Mouse (Mus musculus): ENCODE results near the gene Stx18. TPM values are rescaled to one million over a fixed set of nuclear protein-coding genes. Genes with fewer than 3 reads are reported as not detected.

Stx18 gene
- polyA plus RNA-seq, 1 experiment from 2014 or later, result 47.6 TPM

DNA sequence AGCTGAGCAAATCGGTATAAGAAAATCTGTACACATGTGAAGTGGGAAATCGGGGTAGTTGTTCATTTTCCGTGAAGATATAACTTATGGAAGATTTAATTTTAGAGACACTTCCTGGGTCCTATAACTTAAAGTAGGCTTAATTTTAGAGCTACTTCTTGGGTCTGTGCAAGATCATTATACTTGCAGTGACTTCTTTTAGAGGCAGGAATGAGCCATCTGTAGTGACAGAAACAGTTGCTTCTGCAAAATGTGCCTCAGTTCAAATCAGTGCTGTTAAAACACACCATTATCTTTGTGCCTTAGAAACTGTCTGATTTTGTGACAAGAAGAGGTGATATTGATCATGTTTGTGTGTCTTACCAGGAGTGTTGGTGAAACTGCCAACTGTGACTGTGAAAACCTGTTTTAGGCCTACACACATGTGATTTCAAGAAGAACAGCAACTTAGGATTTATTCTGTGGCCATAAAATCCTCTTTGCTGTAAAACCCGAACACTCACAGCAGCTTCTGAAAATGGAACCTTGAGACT, 25.6 kb downstream of the Stx18 start:
- WGBS, result 89% methylated on average over 4 of the region's 4 CpGs
- no peak overlapping the region for H3K27ac ChIP-seq (ENCODE audit: low read length)
- H3K9me3 ChIP-seq (ENCODE audit: control insufficient read depth, low read depth, low read length), result no peaks in the 10 kb centered on the region
- H3K4me1 ChIP-seq (ENCODE audit: control insufficient read depth, insufficient read depth, low read length), result no peaks in the 10 kb centered on the region
- no peaks in the 10 kb centered on the region for H3K36me3 ChIP-seq (ENCODE audit: control insufficient read depth, insufficient read depth, low read length)
- no peak overlapping the region for H3K4me3 ChIP-seq (ENCODE audit: low read depth, low read length)
- H3K27me3 ChIP-seq (ENCODE audit: control insufficient read depth, insufficient read depth, low read length), result no peaks in the 10 kb centered on the region
- H3K4me2 ChIP-seq (replicated peaks; ENCODE audit: low read depth, low read length), result no peak overlapping the region
- no peak overlapping the region for H3K9ac ChIP-seq (replicated peaks; ENCODE audit: low read depth, low read length)
- ATAC-seq (ENCODE audit: insufficient number of reproducible peaks, insufficient read depth, low FRiP score, low read depth), result no peak

DNA sequence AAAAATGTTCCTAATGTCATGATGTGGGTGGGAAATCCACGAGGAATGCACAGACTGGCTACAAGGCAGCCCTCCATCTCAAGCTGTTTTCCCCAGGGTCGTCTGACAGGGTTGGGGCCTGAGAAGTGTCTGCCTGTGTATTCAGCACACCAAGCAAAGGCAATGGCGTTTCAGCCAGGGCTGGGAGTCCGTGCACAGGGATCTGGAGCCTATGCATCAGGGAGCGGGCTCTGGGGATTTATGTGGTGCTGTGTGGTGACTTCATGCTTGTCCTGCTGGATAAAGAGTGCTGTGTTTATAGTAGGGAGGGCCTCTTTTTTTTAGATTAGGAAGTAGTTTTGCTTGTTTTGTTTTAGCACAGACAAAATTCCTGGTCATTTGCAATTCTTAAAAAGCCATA, 26.2 kb downstream of the Stx18 start:
- no peak overlapping the region for H3K4me3 ChIP-seq (ENCODE audit: low read depth, low read length)
- 41% methylated on average over 5 of the region's 5 CpGs for WGBS
- no peaks in the 10 kb centered on the region for H3K36me3 ChIP-seq (ENCODE audit: control insufficient read depth, insufficient read depth, low read length)
- no peak for ATAC-seq (ENCODE audit: insufficient number of reproducible peaks, insufficient read depth, low FRiP score, low read depth)
- no peak overlapping the region for H3K9ac ChIP-seq (replicated peaks; ENCODE audit: low read depth, low read length)
- no peaks in the 10 kb centered on the region for H3K9me3 ChIP-seq (ENCODE audit: control insufficient read depth, low read depth, low read length)
- no peak overlapping the region for H3K27ac ChIP-seq (ENCODE audit: low read length)
- H3K4me2 ChIP-seq (replicated peaks; ENCODE audit: low read depth, low read length), result no peak overlapping the region
- H3K27me3 ChIP-seq (ENCODE audit: control insufficient read depth, insufficient read depth, low read length), result no peaks in the 10 kb centered on the region
- no peaks in the 10 kb centered on the region for H3K4me1 ChIP-seq (ENCODE audit: control insufficient read depth, insufficient read depth, low read length)

DNA sequence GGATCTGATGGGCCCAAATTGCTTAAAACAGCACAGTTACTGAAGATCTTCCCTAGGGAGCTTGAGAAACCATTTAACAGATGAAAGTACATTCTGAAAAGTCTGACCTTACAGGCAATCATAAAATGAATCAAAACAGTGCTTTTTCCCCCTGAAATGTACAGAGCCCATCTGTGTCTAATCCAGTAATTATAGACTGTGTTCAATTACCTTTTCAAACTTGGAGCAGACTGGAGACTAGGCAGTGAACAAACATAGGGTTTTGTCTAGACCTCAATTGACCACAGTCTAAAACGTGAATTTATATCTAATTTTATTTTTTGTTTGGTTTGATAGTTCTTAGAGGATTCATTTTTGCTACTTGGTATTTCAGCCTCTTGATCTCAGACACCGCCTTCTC, 26.9 kb downstream of the Stx18 start:
- Histone ChIP-seq H3K4me3 (ENCODE audit: low read depth, low read length) (no peak overlapping the region), H3K4me2 (replicated peaks; ENCODE audit: low read depth, low read length) (no peak overlapping the region), H3K9me3 (ENCODE audit: control insufficient read depth, low read depth, low read length) (no peaks in the 10 kb centered on the region), H3K36me3 (ENCODE audit: control insufficient read depth, insufficient read depth, low read length) (no peaks in the 10 kb centered on the region), H3K9ac (replicated peaks; ENCODE audit: low read depth, low read length) (no peak overlapping the region), H3K27me3 (ENCODE audit: control insufficient read depth, insufficient read depth, low read length) (no peaks in the 10 kb centered on the region), H3K27ac (ENCODE audit: low read length) (no peak overlapping the region), H3K4me1 (ENCODE audit: control insufficient read depth, insufficient read depth, low read length) (no peaks in the 10 kb centered on the region)
- no peak for ATAC-seq (ENCODE audit: insufficient number of reproducible peaks, insufficient read depth, low FRiP score, low read depth)
- 67% methylated on average over 2 of the region's 2 CpGs for WGBS

DNA sequence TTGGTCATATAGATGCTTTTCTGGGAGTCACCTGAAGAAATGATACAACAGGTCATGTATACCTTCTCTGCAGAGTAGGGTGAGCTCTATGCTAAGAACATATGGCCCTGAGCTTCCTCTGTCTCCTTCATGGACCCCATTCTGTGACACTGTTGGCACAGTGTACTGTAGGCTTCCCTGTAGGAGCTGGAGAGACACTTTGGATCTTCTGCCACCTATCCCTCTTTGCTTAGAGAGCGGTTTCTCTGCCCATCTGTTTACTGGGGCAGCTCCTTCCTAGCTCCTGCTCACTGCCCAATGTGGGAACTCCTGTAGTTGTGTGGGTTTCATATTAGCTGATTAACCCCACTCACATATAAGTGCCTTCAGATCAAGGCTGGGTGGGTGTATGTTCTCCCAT, 28.1 kb downstream of the Stx18 start:
- H3K4me1 ChIP-seq (ENCODE audit: control insufficient read depth, insufficient read depth, low read length), result no peaks in the 10 kb centered on the region
- H3K4me3 ChIP-seq (ENCODE audit: low read depth, low read length), result no peak overlapping the region
- H3K27me3 ChIP-seq (ENCODE audit: control insufficient read depth, insufficient read depth, low read length), result no peaks in the 10 kb centered on the region
- H3K36me3 ChIP-seq (ENCODE audit: control insufficient read depth, insufficient read depth, low read length), result no peaks in the 10 kb centered on the region
- H3K9me3 ChIP-seq (ENCODE audit: control insufficient read depth, low read depth, low read length), result no peaks in the 10 kb centered on the region
- H3K4me2 ChIP-seq (replicated peaks; ENCODE audit: low read depth, low read length), result no peak overlapping the region
- no peak overlapping the region for H3K27ac ChIP-seq (ENCODE audit: low read length)
- H3K9ac ChIP-seq (replicated peaks; ENCODE audit: low read depth, low read length), result no peak overlapping the region
- 87% methylated on average over 1 of the region's 1 CpGs for WGBS
- no peak for ATAC-seq (ENCODE audit: insufficient number of reproducible peaks, insufficient read depth, low FRiP score, low read depth)

DNA sequence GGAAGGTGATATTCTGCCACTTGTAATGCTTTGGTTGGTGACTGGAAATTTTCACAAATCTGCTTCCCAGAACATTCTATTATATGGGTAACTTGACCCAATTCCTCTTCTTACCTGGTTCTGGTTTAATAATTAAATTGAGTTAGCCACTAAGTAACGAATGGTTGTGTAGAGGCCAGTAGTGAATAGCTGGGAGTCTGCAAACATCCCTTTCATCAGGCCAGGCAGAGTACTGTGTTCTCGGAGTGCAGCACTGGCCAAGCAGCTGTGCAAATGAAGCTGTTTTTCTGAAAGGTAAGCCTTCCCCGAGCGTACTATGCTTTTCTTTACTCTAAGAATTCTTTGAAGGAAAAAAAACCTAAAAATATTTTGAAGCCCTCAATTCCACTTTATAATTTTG, 37.8 kb downstream of the Stx18 start:
- Histone ChIP-seq H3K9me3 (ENCODE audit: control insufficient read depth, low read depth, low read length) (no peaks in the 10 kb centered on the region), H3K4me3 (ENCODE audit: low read depth, low read length) (no peak overlapping the region), H3K36me3 (ENCODE audit: control insufficient read depth, insufficient read depth, low read length) (no peaks in the 10 kb centered on the region), H3K27me3 (ENCODE audit: control insufficient read depth, insufficient read depth, low read length) (no peaks in the 10 kb centered on the region), H3K4me2 (replicated peaks; ENCODE audit: low read depth, low read length) (no peak overlapping the region), H3K27ac (ENCODE audit: low read length) (no peak overlapping the region), H3K9ac (replicated peaks; ENCODE audit: low read depth, low read length) (no peak overlapping the region), H3K4me1 (ENCODE audit: control insufficient read depth, insufficient read depth, low read length) (no peaks in the 10 kb centered on the region)
- no peak for ATAC-seq (ENCODE audit: insufficient number of reproducible peaks, insufficient read depth, low FRiP score, low read depth)
- WGBS, result 70% methylated on average over 4 of the region's 4 CpGs

DNA sequence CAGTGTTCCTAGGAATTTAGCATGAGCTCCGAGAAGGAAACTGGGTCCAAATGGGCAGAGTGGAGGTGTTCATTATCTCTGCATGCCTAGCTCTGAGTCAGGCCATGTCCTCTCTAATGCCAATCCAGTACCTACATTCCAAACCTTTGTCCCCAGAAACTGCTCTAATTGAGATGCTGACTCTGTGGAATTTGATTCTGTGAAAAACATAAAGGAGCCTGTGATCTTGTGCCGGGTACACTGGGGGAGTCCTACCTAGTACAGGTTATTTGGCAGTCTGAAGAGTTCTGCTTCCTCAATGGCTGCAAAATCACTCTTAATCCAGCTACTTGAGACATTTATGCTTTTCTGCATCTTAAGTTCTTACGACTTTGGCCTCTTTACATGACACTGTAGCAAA, 40.0 kb downstream of the Stx18 start:
- Histone ChIP-seq H3K4me1 (ENCODE audit: control insufficient read depth, insufficient read depth, low read length) (peaks cover 3% of the 10 kb centered on the region; the same call in 1 of the 2 replicates), H3K27ac (ENCODE audit: low read length) (no peak overlapping the region), H3K27me3 (ENCODE audit: control insufficient read depth, insufficient read depth, low read length) (no peaks in the 10 kb centered on the region), H3K9me3 (ENCODE audit: control insufficient read depth, low read depth, low read length) (no peaks in the 10 kb centered on the region), H3K9ac (replicated peaks; ENCODE audit: low read depth, low read length) (no peak overlapping the region), H3K4me2 (replicated peaks; ENCODE audit: low read depth, low read length) (no peak overlapping the region), H3K36me3 (ENCODE audit: control insufficient read depth, insufficient read depth, low read length) (no peaks in the 10 kb centered on the region), H3K4me3 (ENCODE audit: low read depth, low read length) (no peak overlapping the region)
- ATAC-seq (ENCODE audit: insufficient number of reproducible peaks, insufficient read depth, low FRiP score, low read depth), result no peak
- 78% methylated on average over 3 of the region's 3 CpGs for WGBS

DNA sequence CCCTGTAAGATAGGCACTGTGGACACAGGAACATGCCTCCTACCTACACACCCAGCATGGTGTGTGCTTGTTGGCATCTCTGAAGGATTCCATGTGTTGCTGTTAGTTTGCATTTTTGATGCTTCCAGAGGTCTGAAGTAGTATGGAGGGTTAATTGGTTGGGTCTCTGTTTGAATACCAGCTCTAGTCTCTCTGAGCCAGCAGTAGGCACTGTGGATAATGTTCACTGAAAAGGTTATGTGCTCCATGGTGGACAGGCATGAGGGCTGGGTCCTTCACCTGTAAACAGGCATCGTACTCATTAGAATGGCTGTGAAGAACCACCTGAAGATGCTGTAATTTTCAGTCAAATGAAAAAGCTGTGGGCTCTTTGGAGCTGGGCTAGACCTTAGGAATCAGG, 41.9 kb downstream of the Stx18 start:
- ATAC-seq (ENCODE audit: insufficient number of reproducible peaks, insufficient read depth, low FRiP score, low read depth), result no peak
- Histone ChIP-seq H3K27me3 (ENCODE audit: control insufficient read depth, insufficient read depth, low read length) (no peaks in the 10 kb centered on the region), H3K27ac (ENCODE audit: low read length) (no peak overlapping the region), H3K4me1 (ENCODE audit: control insufficient read depth, insufficient read depth, low read length) (peaks cover 7% of the 10 kb centered on the region; the same call in 1 of the 2 replicates), H3K36me3 (ENCODE audit: control insufficient read depth, insufficient read depth, low read length) (no peaks in the 10 kb centered on the region), H3K4me3 (ENCODE audit: low read depth, low read length) (no peak overlapping the region), H3K4me2 (replicated peaks; ENCODE audit: low read depth, low read length) (no peak overlapping the region), H3K9ac (replicated peaks; ENCODE audit: low read depth, low read length) (no peak overlapping the region), H3K9me3 (ENCODE audit: control insufficient read depth, low read depth, low read length) (no peaks in the 10 kb centered on the region)
- 90% methylated on average over 1 of the region's 1 CpGs for WGBS

DNA sequence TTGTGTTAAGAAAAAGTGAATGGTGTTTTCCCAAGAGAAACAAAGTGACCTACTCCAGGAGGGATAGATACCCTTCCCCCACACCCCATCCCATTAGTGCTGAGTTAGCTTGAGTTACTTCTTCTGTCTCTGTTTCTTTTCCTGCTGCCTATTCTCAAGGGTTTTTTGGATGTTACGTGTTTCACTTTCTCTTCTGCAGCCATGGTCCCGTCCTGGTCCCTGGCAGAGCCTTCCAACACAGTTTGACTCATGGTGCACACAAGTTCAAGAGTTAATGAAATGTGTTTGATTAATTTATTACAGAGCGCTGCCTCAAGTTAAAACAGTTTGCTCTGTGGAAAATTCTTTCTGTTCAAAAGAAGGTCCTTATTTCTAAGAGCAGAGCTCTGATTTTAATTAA, 44.0 kb downstream of the Stx18 start:
- Histone ChIP-seq H3K9me3 (ENCODE audit: control insufficient read depth, low read depth, low read length) (no peaks in the 10 kb centered on the region), H3K4me3 (ENCODE audit: low read depth, low read length) (no peak overlapping the region), H3K9ac (replicated peaks; ENCODE audit: low read depth, low read length) (no peak overlapping the region), H3K4me1 (ENCODE audit: control insufficient read depth, insufficient read depth, low read length) (peaks cover 10% of the 10 kb centered on the region; the same call in 1 of the 2 replicates), H3K36me3 (ENCODE audit: control insufficient read depth, insufficient read depth, low read length) (no peaks in the 10 kb centered on the region), H3K4me2 (replicated peaks; ENCODE audit: low read depth, low read length) (no peak overlapping the region), H3K27ac (ENCODE audit: low read length) (no peak overlapping the region), H3K27me3 (ENCODE audit: control insufficient read depth, insufficient read depth, low read length) (no peaks in the 10 kb centered on the region)
- ATAC-seq (ENCODE audit: insufficient number of reproducible peaks, insufficient read depth, low FRiP score, low read depth), result no peak
- WGBS, result 56% methylated on average over 3 of the region's 3 CpGs

DNA sequence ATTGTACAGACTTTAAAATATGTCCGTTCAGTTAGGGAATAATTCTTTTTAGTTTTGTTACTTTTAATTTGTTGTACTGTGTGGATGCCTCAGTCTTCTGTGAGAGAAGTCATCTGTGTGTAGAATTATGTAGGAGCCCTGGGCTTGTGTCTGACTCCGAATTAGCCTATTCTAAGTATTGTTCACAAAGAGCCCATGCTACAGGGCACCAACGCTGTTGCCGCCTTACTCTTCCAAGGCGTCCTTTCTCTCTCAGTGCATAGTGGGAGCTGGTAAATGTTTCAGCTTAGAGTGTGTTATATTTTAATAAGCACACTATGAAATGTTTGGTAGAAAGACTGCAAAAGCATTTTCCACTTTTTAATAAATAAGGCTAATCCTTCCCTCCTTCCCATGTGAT, 44.8 kb downstream of the Stx18 start:
- Histone ChIP-seq H3K36me3 (ENCODE audit: control insufficient read depth, insufficient read depth, low read length) (no peaks in the 10 kb centered on the region), H3K9ac (replicated peaks; ENCODE audit: low read depth, low read length) (no peak overlapping the region), H3K4me3 (ENCODE audit: low read depth, low read length) (no peak overlapping the region), H3K27ac (ENCODE audit: low read length) (no peak overlapping the region), H3K9me3 (ENCODE audit: control insufficient read depth, low read depth, low read length) (no peaks in the 10 kb centered on the region), H3K27me3 (ENCODE audit: control insufficient read depth, insufficient read depth, low read length) (no peaks in the 10 kb centered on the region), H3K4me1 (ENCODE audit: control insufficient read depth, insufficient read depth, low read length) (peaks cover 10% of the 10 kb centered on the region; the same call in 1 of the 2 replicates), H3K4me2 (replicated peaks; ENCODE audit: low read depth, low read length) (no peak overlapping the region)
- ATAC-seq (ENCODE audit: insufficient number of reproducible peaks, insufficient read depth, low FRiP score, low read depth), result no peak
- WGBS, result 81% methylated on average over 5 of the region's 5 CpGs

All from stomach, embryonic 14.5 days (tissue).